Mouse (Mus musculus): ENCODE results near the gene Chmp4b. TPM values are rescaled to one million over a fixed set of nuclear protein-coding genes. Genes with fewer than 3 reads are reported as not detected.

Gene Chmp4b
- polyA plus RNA-seq, 1 experiment from 2014 or later: 14.7 TPM

DNA sequence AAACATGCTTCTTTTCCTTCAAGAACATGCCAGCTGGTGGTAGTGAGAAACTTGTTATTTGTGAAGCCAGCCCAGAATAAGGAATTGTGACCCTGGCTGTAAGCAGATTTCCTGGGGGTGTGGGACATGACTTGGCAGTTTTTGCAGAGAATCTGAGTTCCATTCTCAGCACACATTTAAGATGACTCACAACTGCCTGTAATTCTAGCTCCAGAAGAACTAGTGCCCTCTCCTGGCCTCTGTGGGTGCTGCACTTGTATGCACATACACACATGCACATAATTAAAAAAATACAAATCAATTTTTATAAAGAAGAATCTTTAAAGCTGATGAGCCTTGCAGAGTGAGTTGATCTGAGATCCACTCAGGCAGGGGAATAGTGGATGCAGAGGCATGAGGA, 27.4 kb upstream of the Chmp4b start:
- Histone ChIP-seq H3K27ac (replicated peaks) (no peak overlapping the region), H3K36me3 (replicated peaks) (peaks cover 55% of the 10 kb centered on the region), H3K9me3 (peaks cover 4% of the 10 kb centered on the region; the same call in 1 of the 2 replicates), H3K4me1 (no peaks in the 10 kb centered on the region), H3K4me3 (no peak overlapping the region), H3K27me3 (replicated peaks; ENCODE audit: low read depth, poor library complexity, severe bottlenecking) (no peaks in the 10 kb centered on the region)
- DNase-seq (ENCODE audit: low spot score): no peak

- H3K27ac ChIP-seq (replicated peaks): no peak overlapping the region
- no peak for DNase-seq (ENCODE audit: low spot score)
- H3K36me3 ChIP-seq (replicated peaks): peaks cover 69% of the 10 kb centered on the region
- no peaks in the 10 kb centered on the region for H3K27me3 ChIP-seq (replicated peaks; ENCODE audit: low read depth, poor library complexity, severe bottlenecking)
- 85% methylated on average over 5 of the region's 5 CpGs for WGBS
- no peak overlapping the region for H3K4me3 ChIP-seq
- no peaks in the 10 kb centered on the region for H3K4me1 ChIP-seq
- no peaks in the 10 kb centered on the region for H3K9me3 ChIP-seq
These were observed 21.0 kb upstream of the Chmp4b start for GRCm38 (mm10) chr2:154630531-154630930.

- Histone ChIP-seq H3K36me3 (replicated peaks) (peaks cover 73% of the 10 kb centered on the region), H3K27ac (replicated peaks) (no peak overlapping the region), H3K4me1 (no peaks in the 10 kb centered on the region), H3K4me3 (no peak overlapping the region), H3K27me3 (replicated peaks; ENCODE audit: low read depth, poor library complexity, severe bottlenecking) (no peaks in the 10 kb centered on the region), H3K9me3 (no peaks in the 10 kb centered on the region)
- no peak for DNase-seq (ENCODE audit: low spot score)
- WGBS: 91% methylated on average over 16 of the region's 16 CpGs
These were observed 19.2 kb upstream of the Chmp4b start for GRCm38 (mm10) chr2:154632203-154632780.

- H3K36me3 ChIP-seq (replicated peaks): peaks cover 75% of the 10 kb centered on the region
These were observed 18.3 kb upstream of the Chmp4b start for GRCm38 (mm10) chr2:154633039-154633742.

GRCm38 (mm10) chr2:154633876-154634644, 17.4 kb upstream of the Chmp4b start:
- H3K9me3 ChIP-seq: peaks cover 7% of the 10 kb centered on the region; the same call in 1 of the 2 replicates
- no peak overlapping the region for H3K4me3 ChIP-seq
- H3K4me1 ChIP-seq: no peaks in the 10 kb centered on the region
- H3K36me3 ChIP-seq (replicated peaks): peaks cover 75% of the 10 kb centered on the region
- no peak for DNase-seq (ENCODE audit: low spot score)
- 95% methylated on average over 9 of the region's 9 CpGs for WGBS
- no peak overlapping the region; the same call in 1 of the 2 replicates for H3K27ac ChIP-seq (replicated peaks)
- H3K27me3 ChIP-seq (replicated peaks; ENCODE audit: low read depth, poor library complexity, severe bottlenecking): no peaks in the 10 kb centered on the region

More at GRCm38 (mm10) chr2:154633039-154633742, 18.3 kb upstream of the Chmp4b start:
- Histone ChIP-seq H3K27ac (replicated peaks) (no peak overlapping the region), H3K27me3 (replicated peaks; ENCODE audit: low read depth, poor library complexity, severe bottlenecking) (no peaks in the 10 kb centered on the region), H3K4me1 (no peaks in the 10 kb centered on the region), H3K4me3 (no peak overlapping the region), H3K9me3 (peaks cover 3% of the 10 kb centered on the region; the same call in 1 of the 2 replicates)
- no peak for DNase-seq (ENCODE audit: low spot score)
- 94% methylated on average over 5 of the region's 5 CpGs for WGBS

DNA sequence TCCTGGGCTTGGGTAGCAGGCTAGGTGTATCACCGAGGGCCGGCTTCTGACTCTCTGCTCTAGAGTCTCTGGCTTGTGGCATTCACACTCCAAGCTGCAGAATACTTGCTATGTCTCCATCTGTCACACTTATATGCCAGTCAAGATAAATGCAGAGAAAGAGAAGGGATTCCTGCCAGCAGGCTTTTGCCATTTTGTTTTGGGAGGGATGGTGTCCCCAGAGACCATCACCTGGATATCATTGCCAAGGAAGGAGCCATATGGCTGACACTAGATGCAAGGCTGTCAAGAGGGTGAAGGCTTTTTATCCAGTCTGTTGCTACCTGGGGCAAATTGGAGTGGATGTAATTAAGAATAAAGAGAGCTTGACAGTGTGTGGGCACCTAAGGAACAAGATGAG, 15.7 kb upstream of the Chmp4b start:
- 98% methylated on average over 2 of the region's 2 CpGs for WGBS
- H3K27ac ChIP-seq (replicated peaks): no peak overlapping the region
- H3K27me3 ChIP-seq (replicated peaks; ENCODE audit: low read depth, poor library complexity, severe bottlenecking): no peaks in the 10 kb centered on the region
- peaks cover 7% of the 10 kb centered on the region; the same call in 1 of the 2 replicates for H3K9me3 ChIP-seq
- H3K36me3 ChIP-seq (replicated peaks): peaks cover 69% of the 10 kb centered on the region
- no peak for DNase-seq (ENCODE audit: low spot score)
- no peaks in the 10 kb centered on the region for H3K4me1 ChIP-seq
- H3K4me3 ChIP-seq: no peak overlapping the region

DNA sequence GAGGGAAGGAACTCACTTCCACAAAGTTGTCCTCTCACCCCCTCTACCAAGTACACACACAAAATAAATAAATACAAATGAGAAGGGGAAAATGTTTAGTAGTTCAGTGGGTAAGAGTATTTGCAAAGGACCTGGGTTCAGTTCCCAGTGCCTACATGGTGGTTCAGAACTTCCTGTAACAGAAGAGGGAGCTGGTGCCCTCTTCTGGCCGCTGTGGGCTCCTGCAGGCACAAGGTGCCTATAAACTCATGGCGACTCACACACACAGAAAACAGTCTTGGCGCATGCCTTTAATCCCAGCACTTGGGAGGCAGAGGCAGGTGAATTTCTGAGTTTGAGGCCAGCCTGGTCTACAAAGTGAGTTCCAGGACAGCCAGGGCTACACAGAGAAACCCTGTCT, 13.0 kb upstream of the Chmp4b start:
- no peak overlapping the region for H3K4me3 ChIP-seq
- H3K27me3 ChIP-seq (replicated peaks; ENCODE audit: low read depth, poor library complexity, severe bottlenecking): no peaks in the 10 kb centered on the region
- H3K36me3 ChIP-seq (replicated peaks): peaks cover 68% of the 10 kb centered on the region
- no peak for DNase-seq (ENCODE audit: low spot score)
- H3K27ac ChIP-seq (replicated peaks): no peak overlapping the region
- peaks cover 7% of the 10 kb centered on the region; the same call in 1 of the 2 replicates for H3K9me3 ChIP-seq
- peaks cover 4% of the 10 kb centered on the region; the same call in 1 of the 2 replicates for H3K4me1 ChIP-seq
- 94% methylated on average over 3 of the region's 3 CpGs for WGBS

DNA sequence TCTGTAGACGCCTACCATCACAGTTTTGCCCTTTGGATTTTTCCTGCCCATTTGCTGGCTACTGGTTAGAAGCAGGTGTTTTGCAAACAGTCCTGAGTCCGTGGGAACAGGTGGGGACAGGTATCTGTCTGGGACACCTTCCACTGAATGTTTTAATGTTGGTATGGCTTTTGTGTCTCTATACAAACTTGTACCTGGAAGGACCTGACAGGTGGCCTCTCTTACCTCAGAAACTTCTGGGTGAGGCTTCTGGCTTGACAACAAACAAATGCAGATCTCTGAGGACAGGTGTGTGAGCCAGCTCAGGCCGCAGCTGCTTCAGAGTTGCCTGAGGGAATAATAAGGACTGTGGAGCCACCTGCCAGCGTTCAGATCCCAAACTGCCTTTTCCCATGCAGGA, 12.4 kb upstream of the Chmp4b start:
- Histone ChIP-seq H3K4me3 (no peak overlapping the region), H3K27ac (replicated peaks) (no peak overlapping the region), H3K36me3 (replicated peaks) (peaks cover 71% of the 10 kb centered on the region), H3K27me3 (replicated peaks; ENCODE audit: low read depth, poor library complexity, severe bottlenecking) (no peaks in the 10 kb centered on the region), H3K9me3 (peaks cover 7% of the 10 kb centered on the region; the same call in 1 of the 2 replicates), H3K4me1 (peaks cover 4% of the 10 kb centered on the region; the same call in 1 of the 2 replicates)
- no peak for DNase-seq (ENCODE audit: low spot score)
- WGBS: 91% methylated on average over 4 of the region's 4 CpGs

DNA sequence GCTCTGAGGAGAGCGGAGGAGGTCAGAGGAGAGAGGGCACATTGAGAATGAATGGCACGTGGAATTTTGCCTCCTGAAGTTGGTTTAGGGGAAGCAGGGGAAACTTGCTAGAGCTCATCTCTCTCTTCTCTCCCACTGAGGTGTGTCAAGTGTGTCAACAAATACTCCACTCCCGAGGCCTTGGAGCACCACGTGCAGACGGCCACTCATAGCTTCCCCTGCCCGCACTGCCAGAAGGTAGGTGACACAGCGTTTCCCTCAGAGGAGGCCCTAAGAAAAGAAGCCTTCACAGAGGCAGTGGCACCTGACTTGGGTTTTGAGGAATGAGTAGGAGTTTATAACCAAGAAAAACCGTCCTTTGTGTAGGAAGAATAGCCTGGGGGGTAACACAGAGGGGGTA, 10.3 kb upstream of the Chmp4b start:
- 86% methylated on average over 8 of the region's 8 CpGs for WGBS
- peaks cover 66% of the 10 kb centered on the region for H3K36me3 ChIP-seq (replicated peaks)

GRCm38 (mm10) chr2:154642005-154642459, 9.5 kb upstream of the Chmp4b start:
- 95% methylated on average over 9 of the region's 9 CpGs for WGBS
- H3K9me3 ChIP-seq: peaks cover 7% of the 10 kb centered on the region; the same call in 1 of the 2 replicates
- no peak for DNase-seq (ENCODE audit: low spot score)
- peaks cover 65% of the 10 kb centered on the region for H3K36me3 ChIP-seq (replicated peaks)
- no peaks in the 10 kb centered on the region for H3K27me3 ChIP-seq (replicated peaks; ENCODE audit: low read depth, poor library complexity, severe bottlenecking)
- H3K4me3 ChIP-seq: no peak overlapping the region
- no peak overlapping the region for H3K27ac ChIP-seq (replicated peaks)
- peaks cover 4% of the 10 kb centered on the region; the same call in 1 of the 2 replicates for H3K4me1 ChIP-seq

More for the DNA sequence above, 10.3 kb upstream of the Chmp4b start:
- DNase-seq (ENCODE audit: low spot score): no peak
- Histone ChIP-seq H3K9me3 (peaks cover 7% of the 10 kb centered on the region; the same call in 1 of the 2 replicates), H3K27ac (replicated peaks) (no peak overlapping the region), H3K4me1 (peaks cover 4% of the 10 kb centered on the region; the same call in 1 of the 2 replicates), H3K4me3 (no peak overlapping the region), H3K27me3 (replicated peaks; ENCODE audit: low read depth, poor library complexity, severe bottlenecking) (no peaks in the 10 kb centered on the region)

- H3K27ac ChIP-seq (replicated peaks): no peak overlapping the region
- peaks cover 4% of the 10 kb centered on the region; the same call in 1 of the 2 replicates for H3K4me1 ChIP-seq
- peaks cover 7% of the 10 kb centered on the region; the same call in 1 of the 2 replicates for H3K9me3 ChIP-seq
- no peaks in the 10 kb centered on the region for H3K27me3 ChIP-seq (replicated peaks; ENCODE audit: low read depth, poor library complexity, severe bottlenecking)
- 89% methylated on average over 6 of the region's 6 CpGs for WGBS
- no peak for DNase-seq (ENCODE audit: low spot score)
- H3K36me3 ChIP-seq (replicated peaks): peaks cover 57% of the 10 kb centered on the region
- no peak overlapping the region for H3K4me3 ChIP-seq
These were observed 8.7 kb upstream of the Chmp4b start for GRCm38 (mm10) chr2:154642712-154643385.

GRCm38 (mm10) chr2:154646634-154647033, 4.9 kb upstream of the Chmp4b start:
- H3K27me3 ChIP-seq (replicated peaks; ENCODE audit: low read depth, poor library complexity, severe bottlenecking): no peaks in the 10 kb centered on the region
- DNase-seq (ENCODE audit: low spot score): no peak
- peaks cover 32% of the 10 kb centered on the region for H3K36me3 ChIP-seq (replicated peaks)
- 83% methylated on average over 5 of the region's 5 CpGs for WGBS
- H3K9me3 ChIP-seq: no peaks in the 10 kb centered on the region
- no peak overlapping the region for H3K4me3 ChIP-seq
- peaks cover 9% of the 10 kb centered on the region for H3K4me1 ChIP-seq
- H3K27ac ChIP-seq (replicated peaks): no peak overlapping the region
